Mouse (Mus musculus) embryonic fibroblast, embryonic 13.5 days (primary cell): ENCODE data around the gene Mex3b.

Experiments
- CTCF ChIP-seq: IDR thresholded peaks from 2 replicates; pipeline ENCODE4 v1.5.1; 2011; ENCODE audit warnings: mild to moderate bottlenecking, control low read depth, low read length, moderate library complexity, borderline replicate concordance; ENCODE audit not compliant: insufficient read depth
- POLR2A ChIP-seq: IDR thresholded peaks from 2 replicates; pipeline ENCODE4 v1.6.1; 2011; ENCODE audit warnings: low read depth, mild to moderate bottlenecking, control low read depth, low read length, moderate library complexity

DNA sequence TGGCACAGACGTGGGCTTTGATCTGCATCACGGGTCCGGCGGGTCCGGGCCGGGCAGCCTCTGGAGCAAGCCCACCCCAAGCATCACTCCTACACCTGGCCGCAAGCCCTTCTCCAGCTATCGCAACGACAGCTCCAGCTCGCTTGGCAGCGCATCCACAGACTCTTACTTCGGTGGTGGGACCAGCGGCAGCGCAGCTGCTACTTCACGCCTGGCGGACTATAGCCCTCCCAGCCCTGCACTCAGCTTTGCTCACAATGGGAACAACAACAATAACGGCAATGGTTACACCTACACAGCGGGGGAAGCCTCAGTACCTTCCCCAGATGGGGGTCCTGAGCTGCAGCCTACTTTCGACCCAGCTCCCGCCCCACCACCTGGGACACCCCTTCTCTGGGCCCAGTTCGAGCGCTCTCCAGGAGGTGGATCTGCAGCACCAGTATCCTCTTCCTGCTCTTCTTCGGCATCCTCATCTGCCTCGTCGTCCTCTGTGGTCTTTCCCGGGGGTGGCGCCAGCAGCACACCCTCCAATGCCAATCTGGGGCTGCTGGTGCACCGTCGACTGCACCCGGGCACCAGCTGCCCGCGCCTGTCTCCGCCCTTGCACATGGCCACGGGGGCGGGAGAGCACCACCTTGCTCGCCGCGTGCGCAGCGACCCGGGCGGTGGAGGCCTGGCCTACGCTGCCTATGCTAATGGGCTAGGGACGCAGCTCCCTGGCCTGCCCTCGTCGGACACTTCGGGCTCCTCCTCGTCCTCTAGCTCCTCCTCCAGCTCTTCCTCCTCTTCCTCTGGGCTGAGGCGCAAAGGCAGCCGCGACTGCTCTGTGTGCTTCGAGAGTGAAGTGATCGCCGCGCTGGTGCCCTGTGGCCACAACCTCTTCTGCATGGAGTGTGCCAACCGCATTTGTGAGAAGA is 2.4 kb downstream of the Mex3b start:
- TF ChIP-seq CTCF: no peak
- TF ChIP-seq POLR2A: no peak
